Mouse (Mus musculus): ENCODE results near the gene Gm21209.
"Not testable (repeated sequence)": the region's sequence is repeated elsewhere in the genome, so short reads cannot be mapped to it uniquely, and the experiment has no call there.

The Gm21209 gene

DNA sequence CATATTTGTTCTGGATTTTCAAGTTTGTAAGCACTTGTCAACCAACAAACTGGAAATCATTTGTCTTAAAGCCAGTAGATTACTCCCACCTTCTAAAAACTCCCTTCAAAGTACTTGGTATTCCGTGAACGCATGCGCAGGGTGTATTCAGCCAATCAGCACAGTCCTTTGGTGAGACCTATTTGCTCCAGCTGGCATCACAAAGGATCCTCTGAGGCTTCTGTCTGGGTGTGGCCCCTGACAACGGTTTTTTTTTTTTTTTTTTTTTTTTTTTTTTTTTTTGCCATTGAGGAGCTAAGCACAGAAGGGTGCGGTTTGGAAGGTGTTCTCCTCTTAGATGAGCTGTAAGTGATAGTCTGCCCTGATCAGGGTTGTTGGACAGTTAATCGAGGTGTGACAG is at the start of gene Gm21209:
Gene Gm21209 (plus strand): TSS at position 301 of the 400 bp plus-strand sequence.
- DNase-seq, result not testable (repeated sequence)

Measured in thymus, postnatal 4 days (tissue).